Mouse (Mus musculus): ENCODE data around the gene Oas2.

The Oas2 gene

GRCm38 (mm10) chr5:120729319-120729718, 20.3 kb downstream of the Oas2 start:
- no peak for DNase-seq (ENCODE audit: low read depth)

- no peak for DNase-seq (ENCODE audit: low read depth)
Measured at GRCm38 (mm10) chr5:120725811-120726455, 23.7 kb downstream of the Oas2 start.

- no peak for DNase-seq (ENCODE audit: low read depth)
Measured at GRCm38 (mm10) chr5:120721005-120721404, 28.6 kb downstream of the Oas2 start.

GRCm38 (mm10) chr5:120718600-120719378, 30.9 kb downstream of the Oas2 start:
- DNase-seq (ENCODE audit: low read depth), result no peak

- no peak for DNase-seq (ENCODE audit: low read depth)
Measured at GRCm38 (mm10) chr5:120717136-120717535, 32.5 kb downstream of the Oas2 start.

- peak; percentile 43 for DNase-seq (ENCODE audit: low read depth)
Measured at GRCm38 (mm10) chr5:120714314-120714713, 35.3 kb downstream of the Oas2 start.

- no peak for DNase-seq (ENCODE audit: low read depth)
Measured at GRCm38 (mm10) chr5:120712721-120713120, 36.9 kb downstream of the Oas2 start.

GRCm38 (mm10) chr5:120711827-120712226, 37.8 kb downstream of the Oas2 start, which contains the start of gene Dtx1:
TSS of gene Dtx1 (minus strand) at chr5:120711927.
- DNase-seq (ENCODE audit: low read depth), result no peak

- no peak for DNase-seq (ENCODE audit: low read depth)
Measured at GRCm38 (mm10) chr5:120711416-120711815, 38.2 kb downstream of the Oas2 start.

GRCm38 (mm10) chr5:120710826-120711248, 38.8 kb downstream of the Oas2 start:
- DNase-seq (ENCODE audit: low read depth), result no peak

GRCm38 (mm10) chr5:120710161-120710825, 39.4 kb downstream of the Oas2 start:
- no peak for DNase-seq (ENCODE audit: low read depth)

- DNase-seq (ENCODE audit: low read depth), result no peak
Measured at GRCm38 (mm10) chr5:120706976-120707375, 42.7 kb downstream of the Oas2 start.

- no peak for DNase-seq (ENCODE audit: low read depth)
Measured at GRCm38 (mm10) chr5:120706541-120706940, 43.1 kb downstream of the Oas2 start.

- DNase-seq (ENCODE audit: low read depth), result no peak
Measured at GRCm38 (mm10) chr5:120704421-120704820, 45.2 kb downstream of the Oas2 start.

GRCm38 (mm10) chr5:120703660-120704059, 46.0 kb downstream of the Oas2 start:
- DNase-seq (ENCODE audit: low read depth), result no peak

GRCm38 (mm10) chr5:120702969-120703368, 46.7 kb downstream of the Oas2 start:
- DNase-seq (ENCODE audit: low read depth), result no peak

- no peak for DNase-seq (ENCODE audit: low read depth)
Measured at GRCm38 (mm10) chr5:120702421-120702820, 47.2 kb downstream of the Oas2 start.

GRCm38 (mm10) chr5:120700996-120701790, 48.5 kb downstream of the Oas2 start:
- DNase-seq (ENCODE audit: low read depth), result no peak

- DNase-seq (ENCODE audit: low read depth), result no peak
Measured at GRCm38 (mm10) chr5:120698801-120699391, 50.8 kb downstream of the Oas2 start.

GRCm38 (mm10) chr5:120698181-120698580, 51.5 kb downstream of the Oas2 start:
- no peak for DNase-seq (ENCODE audit: low read depth)

- no peak for DNase-seq (ENCODE audit: low read depth)
Measured at GRCm38 (mm10) chr5:120696865-120697264, 52.8 kb downstream of the Oas2 start.
